Mouse (Mus musculus): ENCODE results near the gene Zfp143.

DNA sequence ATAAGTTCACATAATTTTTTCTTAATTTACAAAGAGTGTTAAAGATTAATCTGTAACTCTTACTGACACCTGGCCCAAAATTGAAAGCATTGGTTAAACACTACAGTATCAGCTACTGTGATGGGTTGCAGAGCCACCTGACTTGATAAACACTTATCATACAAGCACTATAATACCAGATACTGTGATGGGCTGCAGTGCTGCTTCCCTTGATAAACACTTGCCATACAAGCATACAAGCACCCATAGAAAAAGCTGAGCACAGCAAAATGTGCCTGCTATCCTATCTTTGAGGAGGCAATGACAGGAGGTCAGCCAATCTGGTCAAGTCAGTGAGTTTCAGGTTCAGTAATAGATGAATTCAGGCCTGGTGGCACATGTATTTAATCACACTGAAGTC lies 24.2 kb downstream of the Zfp143 start:
- TF ChIP-seq CTCF (IDR thresholded peaks at IDR 0.05; ENCODE audit: borderline replicate concordance, insufficient read depth, low read length) (no peak), POLR2A (IDR thresholded peaks at IDR 0.05; ENCODE audit: low read depth, low read length) (no peak)

Measured in embryonic fibroblast, embryonic 13.5 days (primary cell).